Mouse (Mus musculus): ENCODE data around the gene Frg2f1. TPM values are rescaled to one million over a fixed set of nuclear protein-coding genes. Genes with fewer than 3 reads are reported as not detected.

Frg2f1 gene
- polyA plus RNA-seq, 1 experiment from 2014 or later = 4.3 TPM

DNA sequence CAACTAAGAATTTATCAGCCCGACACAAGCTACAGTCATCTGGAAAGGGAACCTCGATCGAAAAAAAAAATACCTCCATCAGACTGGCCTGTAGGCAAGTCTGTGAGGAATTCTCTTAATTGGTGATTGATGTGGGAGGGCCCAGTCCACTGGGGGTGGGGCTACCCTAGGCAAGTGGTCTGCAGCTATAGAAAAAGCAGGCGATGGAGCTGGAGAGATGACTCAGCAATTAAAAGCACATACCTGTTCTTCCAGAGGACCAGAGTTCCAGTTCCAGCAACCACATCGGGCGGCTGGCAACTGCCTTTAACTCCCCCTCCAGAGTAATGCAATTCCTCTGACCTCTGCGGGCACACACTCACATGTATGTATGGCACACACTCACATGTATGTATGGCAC, 54.4 kb downstream of the Frg2f1 start:
- no peak overlapping the region for H3K9ac ChIP-seq (replicated peaks)
- no peak overlapping the region for H3K27ac ChIP-seq (ENCODE audit: low read depth)
- H3K36me3 ChIP-seq (replicated peaks; ENCODE audit: insufficient read depth, low read length) = no peaks in the 10 kb centered on the region
- no peak overlapping the region for H3K4me2 ChIP-seq (ENCODE audit: low read depth, low read length)
- WGBS (ENCODE audit: insufficient replicate concordance) = 64% methylated on average over 7 of the region's 7 CpGs
- H3K4me1 ChIP-seq (ENCODE audit: insufficient read depth) = no peaks in the 10 kb centered on the region
- H3K4me3 ChIP-seq (ENCODE audit: low read depth, low read length) = no peak overlapping the region
- H3K9me3 ChIP-seq (ENCODE audit: low read length) = no peaks in the 10 kb centered on the region
- TF ChIP-seq EP300 (IDR thresholded peaks at IDR 0.05; ENCODE audit: low read depth) = no peak
- H3K27me3 ChIP-seq (ENCODE audit: insufficient read depth, low read length) = no peaks in the 10 kb centered on the region
- DNase-seq = no peak
- no peak for ATAC-seq

DNA sequence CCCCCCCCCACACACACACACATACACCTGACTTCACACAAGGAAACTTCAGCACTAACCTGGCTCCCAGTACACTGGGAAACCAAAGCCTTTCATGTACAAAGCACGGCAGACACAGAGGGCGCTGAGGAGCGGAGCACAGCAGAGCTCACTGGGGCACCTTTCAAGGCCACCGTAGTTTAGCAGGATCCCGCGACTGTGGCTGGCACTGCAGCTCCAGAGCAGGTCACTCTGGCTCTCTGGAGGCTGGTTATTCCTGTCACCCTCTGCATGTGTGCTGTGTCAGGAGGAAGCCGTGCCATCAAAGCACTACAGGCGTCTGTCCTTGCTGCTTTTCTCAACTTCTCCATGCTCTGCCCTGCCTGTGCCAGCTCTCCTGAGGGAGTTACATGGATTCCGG, 56.3 kb downstream of the Frg2f1 start:
- DNase-seq (no peak), ATAC-seq (no peak)
- Histone ChIP-seq H3K4me2 (ENCODE audit: low read depth, low read length) (no peak overlapping the region), H3K4me1 (ENCODE audit: insufficient read depth) (no peaks in the 10 kb centered on the region), H3K9ac (replicated peaks) (no peak overlapping the region), H3K27ac (ENCODE audit: low read depth) (no peak overlapping the region), H3K9me3 (ENCODE audit: low read length) (no peaks in the 10 kb centered on the region), H3K27me3 (ENCODE audit: insufficient read depth, low read length) (no peaks in the 10 kb centered on the region), H3K4me3 (ENCODE audit: low read depth, low read length) (no peak overlapping the region), H3K36me3 (replicated peaks; ENCODE audit: insufficient read depth, low read length) (no peaks in the 10 kb centered on the region)
- 43% methylated on average over 9 of the region's 9 CpGs for WGBS (ENCODE audit: insufficient replicate concordance)
- TF ChIP-seq EP300 (IDR thresholded peaks at IDR 0.05; ENCODE audit: low read depth) (no peak), CTCF (IDR thresholded peaks at IDR 0.05; ENCODE audit: low read depth) (peak; percentile 16; the same call in 1 of the 2 replicates)

Other genes starting within 250 kb of the Frg2f1 start
- gene Ybx1, start 244.9 kb downstream of the Frg2f1 start, polyA plus RNA-seq (2015; fragmentation: Nextera tagmentation; extraction: Ambion mirVana) = 170 and 207 TPM in 2 replicates
- gene Ppih, start 219.0 kb downstream of the Frg2f1 start, polyA plus RNA-seq (2015; fragmentation: Nextera tagmentation; extraction: Ambion mirVana) = 24.7 and 28.4 TPM in 2 replicates
- 2.4 and 2.9 TPM in 2 replicates for gene Ccdc30, start 124.0 kb downstream of the Frg2f1 start, polyA plus RNA-seq (2015; fragmentation: Nextera tagmentation; extraction: Ambion mirVana)
- 33.0 and 37.0 TPM in 2 replicates for gene Ppcs, start 117.1 kb downstream of the Frg2f1 start, polyA plus RNA-seq (2015; fragmentation: Nextera tagmentation; extraction: Ambion mirVana)
- 1.3 TPM in 2 replicates for gene Zmynd12, start 116.7 kb downstream of the Frg2f1 start, polyA plus RNA-seq (2015; fragmentation: Nextera tagmentation; extraction: Ambion mirVana)
- gene Rimkla, start 46.9 kb downstream of the Frg2f1 start, polyA plus RNA-seq (2015; fragmentation: Nextera tagmentation; extraction: Ambion mirVana) = not detected in 2 replicates
- 2.6 and 2.9 TPM in 2 replicates for gene Foxj3, start 2.5 kb downstream of the Frg2f1 start, polyA plus RNA-seq (2015; fragmentation: Nextera tagmentation; extraction: Ambion mirVana)
- not detected in 2 replicates for gene Guca2a, start 98.2 kb upstream of the Frg2f1 start, polyA plus RNA-seq (2015; fragmentation: Nextera tagmentation; extraction: Ambion mirVana)
- not detected in 2 replicates for gene Guca2b, start 119.4 kb upstream of the Frg2f1 start, polyA plus RNA-seq (2015; fragmentation: Nextera tagmentation; extraction: Ambion mirVana)
- 3.5 and 3.8 TPM in 2 replicates for gene Hivep3, start 194.3 kb upstream of the Frg2f1 start, polyA plus RNA-seq (2015; fragmentation: Nextera tagmentation; extraction: Ambion mirVana)